Mouse (Mus musculus) erythroblast, embryonic 14.5 days (primary cell): ENCODE measurements around the gene Htr6.

Experiments used
- GATA1 ChIP-seq: IDR thresholded peaks from 2 replicates; pipeline ENCODE4 v1.6.1; 2012; ENCODE audit warnings: low read length, inconsistent platforms, mixed read lengths
- TAL1 ChIP-seq: IDR thresholded peaks from 3 replicates; pipeline ENCODE4 v1.6.1; 2012; ENCODE audit warnings: low read length, inconsistent platforms, mixed read lengths

DNA sequence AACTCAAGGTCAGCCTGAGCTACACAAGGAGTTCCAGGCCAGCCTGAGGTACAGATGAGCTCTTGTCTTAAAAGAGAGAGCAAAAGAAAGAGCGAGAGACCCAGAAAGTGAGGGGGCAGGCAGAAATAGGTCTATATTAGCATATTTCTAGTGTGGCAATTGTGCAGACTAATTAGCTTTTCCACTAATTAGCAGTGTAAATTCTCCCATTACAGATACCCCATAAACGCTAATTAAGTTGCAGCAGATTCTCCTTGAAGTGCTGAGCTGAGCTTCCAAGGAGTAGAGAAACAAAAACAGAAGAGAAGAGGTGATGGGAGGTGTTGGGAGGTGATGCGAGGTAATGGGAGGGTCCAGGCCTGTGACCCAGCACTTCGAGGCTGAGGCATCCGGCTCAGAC lies 32.8 kb downstream of the Htr6 start:
- TF ChIP-seq GATA1, result no peak
- no peak for TF ChIP-seq TAL1
